Mouse (Mus musculus): ENCODE results near the gene Ddc.

GRCm38 (mm10) chr11:11881026-11881782 lies 16.7 kb downstream of the Ddc start:
- TF ChIP-seq CTCF (IDR thresholded peaks at IDR 0.05; ENCODE audit: insufficient read depth, low read depth, low read length) = no peak
- no peak for TF ChIP-seq POLR2A (IDR thresholded peaks at IDR 0.05; ENCODE audit: insufficient read depth, low read depth, low read length)
